Mouse (Mus musculus) stomach, postnatal 0 days (tissue): Measurements from ENCODE around the gene Efcab9.

Source experiments
- CTCF ChIP-seq: IDR thresholded peaks from 2 replicates; pipeline ENCODE4 v1.5.1; 2016; ENCODE audit warnings: antibody characterized with exemption, low read depth, mild to moderate bottlenecking, moderate library complexity
- EP300 ChIP-seq: optimal IDR thresholded peaks from 2 replicates; pipeline ENCODE3; 2016; ENCODE audit warnings: antibody characterized with exemption

GRCm38 (mm10) chr11:32540463-32540862 lies 8.6 kb upstream of the Efcab9 start:
- TF ChIP-seq CTCF (no peak), EP300 (no peak)
